Comparison of ENCODE assay signal across 8 mouse cellular contexts in the genomic region with DNA sequence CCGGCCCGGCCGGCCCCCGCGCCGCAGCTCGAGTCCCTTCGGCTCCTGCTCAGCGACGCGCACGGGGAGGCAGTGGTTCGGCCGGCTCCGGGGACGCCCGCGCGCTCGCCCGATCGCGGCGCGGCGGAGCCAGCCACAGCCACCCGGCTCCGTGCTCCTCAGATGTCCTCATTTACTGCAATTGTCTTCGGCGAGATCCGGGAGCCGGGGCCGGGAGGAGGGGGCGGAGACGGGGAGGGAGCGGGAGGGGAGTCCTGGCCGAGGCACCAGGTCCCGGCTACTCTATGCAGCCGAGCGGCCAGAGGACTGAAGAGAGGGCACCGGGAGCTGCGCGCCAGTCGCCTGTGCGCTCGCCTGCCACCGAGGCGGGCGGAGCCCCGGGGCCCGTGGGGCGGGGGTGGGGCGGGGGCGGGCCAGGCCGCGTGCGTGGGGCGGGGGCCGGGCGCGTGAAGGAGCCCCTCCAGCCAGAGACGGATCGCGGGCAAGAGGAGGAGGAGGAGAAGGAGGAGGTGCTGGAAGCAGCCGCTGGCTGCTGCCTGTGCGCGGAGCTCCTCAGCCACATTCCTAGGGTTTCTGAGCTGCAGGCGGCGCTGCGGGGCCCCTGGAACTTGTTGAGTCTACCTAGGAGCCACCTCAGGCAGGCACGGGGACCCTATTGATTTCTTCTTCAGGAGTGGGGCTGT. TPM values are rescaled to one million over a fixed set of nuclear protein-coding genes. Genes with fewer than 3 reads are reported as not detected.
DNase-seq lines count a peak whose midpoint lies in the region; ATAC-seq lines count a peak whose summit lies in the region.

A gene (minus strand): TSS at position 504 of the 683 bp plus-strand sequence.

- peaks cover 28% of the 10 kb centered on the region for H3K4me1 ChIP-seq in forebrain, embryonic 10.5 days
- H3K4me1 ChIP-seq in hindbrain, embryonic 10.5 days (replicated peaks), result peaks cover 31% of the 10 kb centered on the region
- H3K4me1 ChIP-seq in lung, embryonic 16.5 days (replicated peaks; ENCODE audit: control insufficient read depth, insufficient read depth, low read length), result peaks cover 7% of the 10 kb centered on the region

- peaks cover 43% of the 10 kb centered on the region for H3K27me3 ChIP-seq in forebrain, embryonic 10.5 days (ENCODE audit: poor library complexity, severe bottlenecking)
- peaks cover 53% of the 10 kb centered on the region for H3K27me3 ChIP-seq in hindbrain, embryonic 10.5 days (ENCODE audit: insufficient read depth, poor library complexity, severe bottlenecking)
- H3K27me3 ChIP-seq in lung, embryonic 16.5 days (ENCODE audit: control insufficient read depth, insufficient read depth, low read depth, low read length), result no peaks in the 10 kb centered on the region; the same call in 1 of the 2 replicates

- H3K27ac ChIP-seq in forebrain, embryonic 10.5 days, result peak within 1 kb of the TSS; percentile 72
- H3K27ac ChIP-seq in hindbrain, embryonic 10.5 days, result peak within 1 kb of the TSS; percentile 67
- no peak within 1 kb of the TSS for H3K27ac ChIP-seq in lung, embryonic 16.5 days (ENCODE audit: low read length)

- H3K9ac ChIP-seq in lung, embryonic 16.5 days (ENCODE audit: low read length), result peak within 1 kb of the TSS; percentile 55

- peak within 1 kb of the TSS; percentile 90 for H3K4me2 ChIP-seq in lung, embryonic 16.5 days (ENCODE audit: low read depth, low read length)

- H3K9me3 ChIP-seq in forebrain, embryonic 10.5 days, result no peaks in the 10 kb centered on the region
- H3K9me3 ChIP-seq in hindbrain, embryonic 10.5 days, result no peaks in the 10 kb centered on the region
- no peaks in the 10 kb centered on the region for H3K9me3 ChIP-seq in lung, embryonic 16.5 days (ENCODE audit: control insufficient read depth, low read length)

- peak; percentile 17 for DNase-seq in thymus, postnatal 4 days
- DNase-seq in thymus, postnatal 0 days (ENCODE audit: low spot score), result no peak
- DNase-seq in forebrain, embryonic 10.5 days (ENCODE audit: extremely low spot score, low spot score), result peak; percentile 65
- peak; percentile 80 for DNase-seq in hindbrain, embryonic 10.5 days (ENCODE audit: low spot score)
- peak; percentile 46 for DNase-seq in left cerebral cortex, adult 11 months (ENCODE audit: low spot score)
- DNase-seq in retina, postnatal 1 day, result peak; percentile 83

- H3K4me3 ChIP-seq in forebrain, embryonic 10.5 days, result peak within 1 kb of the TSS; percentile 63
- peak within 1 kb of the TSS; percentile 66 for H3K4me3 ChIP-seq in hindbrain, embryonic 10.5 days
- peak within 1 kb of the TSS; percentile 54 for H3K4me3 ChIP-seq in lung, embryonic 16.5 days (ENCODE audit: low read length)

- under 1% methylated on average over 67 of the region's 71 CpGs for WGBS in forebrain, embryonic 10.5 days
- under 1% methylated on average over 69 of the region's 71 CpGs for WGBS in hindbrain, embryonic 10.5 days
- under 1% methylated on average over 27 of the region's 71 CpGs for WGBS in lung, embryonic 16.5 days

- H3K36me3 ChIP-seq in forebrain, embryonic 10.5 days (replicated peaks), result no peaks in the 10 kb centered on the region
- H3K36me3 ChIP-seq in hindbrain, embryonic 10.5 days, result no peaks in the 10 kb centered on the region
- no peaks in the 10 kb centered on the region for H3K36me3 ChIP-seq in lung, embryonic 16.5 days (ENCODE audit: control insufficient read depth, insufficient read depth, low read length)

- peak; percentile 92 for ATAC-seq in lung, embryonic 16.5 days (ENCODE audit: low read depth)
- no peak for ATAC-seq in monocyte, adult 5-6 weeks (replicated peaks; ENCODE audit: insufficient number of reproducible peaks, low FRiP score, low TSS enrichment, poor library complexity, severe bottlenecking)

RNA-seq across cellular contexts. Expression of the gene that starts here (rescaled TPM):
- polyA plus RNA-seq in thymus, postnatal 0 days (2015; fragmentation: Nextera tagmentation; extraction: Ambion mirVana), result 0.15 and 0.30 TPM in 2 replicates
- 1.9 and 2.1 TPM in 2 replicates for polyA plus RNA-seq in forebrain, embryonic 10.5 days (2016; fragmentation: Nextera tagmentation; extraction: Ambion mirVana)
- polyA plus RNA-seq in hindbrain, embryonic 10.5 days (2016; fragmentation: Nextera tagmentation; extraction: Ambion mirVana), result 1.9 and 2.1 TPM in 2 replicates
- polyA plus RNA-seq in lung, embryonic 16.5 days (2015; fragmentation: Nextera tagmentation; extraction: Ambion mirVana), result 2.2 and 2.6 TPM in 2 replicates
- not detected in 3 replicates for total RNA-seq in monocyte, adult 5-6 weeks (2017)
